Mouse (Mus musculus) liver, embryonic 14.5 days (tissue): ENCODE measurements around the gene Rps6ka2. TPM values are rescaled to one million over a fixed set of nuclear protein-coding genes. Genes with fewer than 3 reads are reported as not detected.
"Not testable (repeated sequence)": the region's sequence is repeated elsewhere in the genome, so short reads cannot be mapped to it uniquely, and the experiment has no call there.

Experiments
- ATAC-seq: fragments of 200-750 bp; cut with Nextera tagmentation; 2 replicates; pipeline ENCODE4 v1.8.0; 2017; ENCODE audit warnings: moderate number of reproducible peaks, mild to moderate bottlenecking, moderate library complexity; ENCODE audit not compliant: insufficient read depth
- DNase-seq, 3 experiments: peaks; one replicate each; pipeline ENCODE4 v3.0.0-alpha.2; 2012 to 2013; ENCODE audit warnings: low read depth in 3 of 3, low spot score in 3 of 3
- H3K27ac ChIP-seq: fragments of 300-500 bp; sonication (generic); 2 replicates; pipeline ENCODE4 v1.5.1; 2014; ENCODE audit warnings: moderate library complexity, mild to moderate bottlenecking, control low read depth, inconsistent platforms
- H3K27me3 ChIP-seq: fragments of 300-500 bp; sonication (generic); 2 replicates; pipeline ENCODE4 v1.6.1; 2014; ENCODE audit warnings: mild to moderate bottlenecking, low read length, moderate library complexity; ENCODE audit not compliant: control insufficient read depth, insufficient read depth
- H3K36me3 ChIP-seq: fragments of 300-500 bp; sonication (generic); replicated peaks from 2 replicates; pipeline ENCODE4 v1.6.1; 2014; ENCODE audit warnings: low read depth; ENCODE audit not compliant: control insufficient read depth, insufficient read depth
- H3K4me1 ChIP-seq, 2 experiments: fragments of 200-500 bp in 1 of 2; fragments of 300-500 bp in 1 of 2; sonication (generic) in 1 of 2; replicated peaks; 2 replicates each; pipeline ENCODE4 v1.6.1; 2012 to 2014; ENCODE audit warnings: antibody characterized with exemption in 1 of 2, inconsistent platforms in 1 of 2, low read length in 1 of 2; ENCODE audit not compliant: control insufficient read depth in 2 of 2, insufficient read depth in 2 of 2
- H3K4me2 ChIP-seq: fragments of 300-500 bp; sonication (generic); 2 replicates; pipeline ENCODE4 v1.6.1; 2014; ENCODE audit warnings: low read depth, mild to moderate bottlenecking, control low read depth, moderate library complexity
- H3K4me3 ChIP-seq, 2 experiments: fragments of 200-500 bp in 1 of 2; fragments of 300-500 bp in 1 of 2; sonication (generic) in 1 of 2; 2 replicates each; pipeline ENCODE4 v1.5.1; 2012 to 2014; ENCODE audit warnings: low read depth in 2 of 2, low read length in 2 of 2, mild to moderate bottlenecking in 2 of 2, control low read depth in 1 of 2, inconsistent platforms in 1 of 2, moderate library complexity in 1 of 2; ENCODE audit not compliant: insufficient read depth in 1 of 2
- H3K9ac ChIP-seq: fragments of 300-500 bp; sonication (generic); replicated peaks from 2 replicates; pipeline ENCODE4 v1.6.1; 2014; ENCODE audit warnings: mild to moderate bottlenecking, control low read depth, moderate library complexity
- H3K9me3 ChIP-seq: fragments of 300-500 bp; sonication (generic); 2 replicates; pipeline ENCODE4 v1.6.1; 2016; ENCODE audit warnings: low read length, mixed read lengths; ENCODE audit not compliant: control insufficient read depth
- CTCF ChIP-seq: IDR thresholded peaks from 2 replicates; pipeline ENCODE4 v1.5.1; 2016; ENCODE audit warnings: antibody characterized with exemption, low read depth, control low read depth
- EP300 ChIP-seq: IDR thresholded peaks from 2 replicates; pipeline ENCODE4 v1.6.1; 2016; ENCODE audit warnings: antibody characterized with exemption, low read depth
- WGBS: fragments of 180-500 bp; shearing (Covaris S2); extraction: QIAGEN DNeasy Blood & Tissue Kit; methylation state at CpG from one replicate; pipeline ENCODE4 v1.1.7; 2014; ENCODE audit not compliant: insufficient replicate concordance; 5-methylcytosine and 5-hydroxymethylcytosine counted together
- polyA plus RNA-seq, 2 experiments: library from polyadenylated mRNA; depleted of rRNA in 1 of 2; stranded (reverse) in 1 of 2; unstranded in 1 of 2; fragments of >200 nt; fragmentation: Nextera tagmentation in 1 of 2; extraction: Ambion mirVana in 1 of 2; gene quantifications; 2 replicates each; pipeline versions ENCODE4 v1.2.1 to v1.2.3; 2012 to 2014

Rps6ka2 gene
- polyA plus RNA-seq, 2 experiments, result 0.89 to 1.0 TPM

- Histone ChIP-seq H3K9me3 (no peaks in the 10 kb centered on the region), H3K27ac (no peak overlapping the region), H3K4me2 (no peak overlapping the region), H3K9ac (no peak overlapping the region), H3K4me1 (no peaks in the 10 kb centered on the region), H3K27me3 (no peaks in the 10 kb centered on the region), H3K4me3 (no peak overlapping the region), H3K36me3 (no peaks in the 10 kb centered on the region)
- no peak for TF ChIP-seq CTCF
- no peak for TF ChIP-seq EP300
- ATAC-seq (no peak), DNase-seq (no peak)
- 74% methylated on average over 11 of the region's 11 CpGs for WGBS
These were observed 122.2 kb downstream of the Rps6ka2 start for GRCm38 (mm10) chr17:7292012-7292684.

- ATAC-seq, H3K4me3 ChIP-seq, H3K4me2 ChIP-seq, H3K4me1 ChIP-seq, H3K36me3 ChIP-seq, H3K27ac ChIP-seq, DNase-seq, H3K27me3 ChIP-seq, H3K9ac ChIP-seq, H3K9me3 ChIP-seq: not testable (repeated sequence)
- TF ChIP-seq CTCF, result peak; percentile 52
- 50% methylated on average over 8 of the region's 8 CpGs for WGBS
These were observed 136.6 kb downstream of the Rps6ka2 start for GRCm38 (mm10) chr17:7306278-7307196.

- ATAC-seq, result not testable (repeated sequence)
These were observed 145.9 kb downstream of the Rps6ka2 start for GRCm38 (mm10) chr17:7315693-7316382.

GRCm38 (mm10) chr17:7319789-7320188 is 149.9 kb downstream of the Rps6ka2 start:
- H3K27me3 ChIP-seq, ATAC-seq, H3K4me1 ChIP-seq, H3K9ac ChIP-seq, H3K4me3 ChIP-seq, DNase-seq, H3K36me3 ChIP-seq, H3K4me2 ChIP-seq, H3K27ac ChIP-seq, H3K9me3 ChIP-seq: not testable (repeated sequence)
- WGBS, result 67% methylated on average over 6 of the region's 6 CpGs

More at GRCm38 (mm10) chr17:7315693-7316382, 145.9 kb downstream of the Rps6ka2 start:
- 45% methylated on average over 5 of the region's 8 CpGs for WGBS
- DNase-seq, H3K36me3 ChIP-seq, H3K9me3 ChIP-seq, H3K9ac ChIP-seq, H3K27me3 ChIP-seq, H3K27ac ChIP-seq, H3K4me1 ChIP-seq, H3K4me2 ChIP-seq, H3K4me3 ChIP-seq: not testable (repeated sequence)

GRCm38 (mm10) chr17:7324346-7324745 is 154.4 kb downstream of the Rps6ka2 start, which contains the start of gene Tcp10a:
Tcp10a (plus strand) TSS chr17:7324646.
- ATAC-seq, result not testable (repeated sequence)
- WGBS, result 57% methylated on average over 3 of the region's 5 CpGs

GRCm38 (mm10) chr17:7326415-7326814 is 156.5 kb downstream of the Rps6ka2 start:
- not testable (repeated sequence) for H3K9ac ChIP-seq, H3K27ac ChIP-seq, H3K36me3 ChIP-seq, H3K4me3 ChIP-seq, H3K4me1 ChIP-seq, DNase-seq, H3K27me3 ChIP-seq, ATAC-seq, H3K4me2 ChIP-seq, H3K9me3 ChIP-seq
- WGBS, result 28% methylated on average over 5 of the region's 8 CpGs

More at GRCm38 (mm10) chr17:7324346-7324745, 154.4 kb downstream of the Rps6ka2 start, which contains the start of gene Tcp10a:
- not testable (repeated sequence) for H3K4me1 ChIP-seq, H3K36me3 ChIP-seq, H3K27ac ChIP-seq, DNase-seq, H3K9ac ChIP-seq, H3K4me2 ChIP-seq, H3K27me3 ChIP-seq, H3K9me3 ChIP-seq, H3K4me3 ChIP-seq

- H3K9me3 ChIP-seq, H3K27ac ChIP-seq, H3K27me3 ChIP-seq, H3K9ac ChIP-seq, ATAC-seq, H3K4me1 ChIP-seq, H3K4me2 ChIP-seq, H3K4me3 ChIP-seq, H3K36me3 ChIP-seq, DNase-seq: not testable (repeated sequence)
- WGBS, result 64% methylated on average over 3 of the region's 5 CpGs
These were observed 162.8 kb downstream of the Rps6ka2 start for GRCm38 (mm10) chr17:7332745-7333144.
